Mouse (Mus musculus) limb, embryonic 14.5 days (tissue): ENCODE results near the gene Akap11. TPM values are rescaled to one million over a fixed set of nuclear protein-coding genes. Genes with fewer than 3 reads are reported as not detected.

Experiments
- ATAC-seq: fragments of 200-750 bp; cut with Nextera tagmentation; 2 replicates; pipeline ENCODE4 v1.8.0; 2017; ENCODE audit warnings: low read depth, moderate number of reproducible peaks, moderate TSS enrichment; ENCODE audit not compliant: low FRiP score
- DNase-seq: peaks from one replicate; pipeline ENCODE4 v3.0.0-alpha.2; 2015; ENCODE audit warnings: low spot score
- H3K27ac ChIP-seq: fragments of 300-500 bp; sonication (generic); replicated peaks from 2 replicates; pipeline ENCODE4 v1.5.1; 2014; ENCODE audit warnings: low read depth, mild to moderate bottlenecking, low read length, moderate library complexity, mixed read lengths
- H3K27me3 ChIP-seq: fragments of 300-500 bp; sonication (generic); 2 replicates; pipeline ENCODE4 v1.6.1; 2014; ENCODE audit warnings: low read length, mixed read lengths; ENCODE audit not compliant: control insufficient read depth, insufficient read depth
- H3K36me3 ChIP-seq: fragments of 300-500 bp; sonication (generic); 2 replicates; pipeline ENCODE4 v1.6.1; 2014; ENCODE audit warnings: mild to moderate bottlenecking, low read length, moderate library complexity, mixed read lengths; ENCODE audit not compliant: control insufficient read depth, insufficient read depth
- H3K4me1 ChIP-seq: fragments of 300-500 bp; sonication (generic); 2 replicates; pipeline ENCODE4 v1.6.1; 2014; ENCODE audit warnings: antibody characterized with exemption, low read length, mixed read lengths; ENCODE audit not compliant: control insufficient read depth, insufficient read depth
- H3K4me2 ChIP-seq: fragments of 300-500 bp; sonication (generic); replicated peaks from 2 replicates; pipeline ENCODE4 v1.6.1; 2014; ENCODE audit warnings: low read depth, mild to moderate bottlenecking, low read length, moderate library complexity; ENCODE audit not compliant: severe bottlenecking
- H3K4me3 ChIP-seq: fragments of 300-500 bp; sonication (generic); replicated peaks from 2 replicates; pipeline ENCODE4 v1.5.1; 2014; ENCODE audit warnings: low read length
- H3K9ac ChIP-seq: fragments of 300-500 bp; sonication (generic); 2 replicates; pipeline ENCODE4 v1.6.1; 2014; ENCODE audit warnings: mild to moderate bottlenecking, low read depth, low read length, moderate library complexity; ENCODE audit not compliant: severe bottlenecking
- H3K9me3 ChIP-seq: fragments of 300-500 bp; sonication (generic); 2 replicates; pipeline ENCODE4 v1.6.1; 2016; ENCODE audit warnings: low read length; ENCODE audit not compliant: control insufficient read depth
- POLR2A ChIP-seq: fragments of 200-500 bp; IDR thresholded peaks from 2 replicates; pipeline ENCODE4 v1.8.0; 2012; ENCODE audit warnings: inconsistent platforms, mild to moderate bottlenecking, moderate library complexity, borderline replicate concordance; ENCODE audit not compliant: insufficient read depth, insufficient read length; ENCODE audit errors: extremely low read depth
- WGBS: fragments of 180-500 bp; shearing (Covaris S2); extraction: QIAGEN DNeasy Blood & Tissue Kit; methylation state at CpG from one replicate; pipeline ENCODE4 v1.1.7; 2014; 5-methylcytosine and 5-hydroxymethylcytosine counted together
- polyA plus RNA-seq, 2 experiments: library from polyadenylated mRNA; depleted of rRNA in 1 of 2; stranded (reverse) in 1 of 2; unstranded in 1 of 2; fragments of >200 nt; fragmentation: Nextera tagmentation in 1 of 2; extraction: Ambion mirVana in 1 of 2; gene quantifications; 2 replicates each; pipeline versions ENCODE4 v1.2.1 to v1.2.3; 2012 to 2014

The Akap11 gene
- polyA plus RNA-seq, 2 experiments, result 19.1 to 26.9 TPM

- no peaks in the 10 kb centered on the region for H3K36me3 ChIP-seq
- H3K9ac ChIP-seq, result no peak overlapping the region
- no peak overlapping the region for H3K4me2 ChIP-seq
- no peaks in the 10 kb centered on the region for H3K27me3 ChIP-seq
- no peak overlapping the region for H3K27ac ChIP-seq
- no peak overlapping the region for H3K4me3 ChIP-seq
- TF ChIP-seq POLR2A, result no peak
- DNase-seq (no peak), ATAC-seq (no peak)
- H3K4me1 ChIP-seq, result no peaks in the 10 kb centered on the region
- 94% methylated on average over 12 of the region's 12 CpGs for WGBS
- no peaks in the 10 kb centered on the region for H3K9me3 ChIP-seq
Observed at GRCm38 (mm10) chr14:78448017-78448416, 88.6 kb downstream of the Akap11 start.

DNA sequence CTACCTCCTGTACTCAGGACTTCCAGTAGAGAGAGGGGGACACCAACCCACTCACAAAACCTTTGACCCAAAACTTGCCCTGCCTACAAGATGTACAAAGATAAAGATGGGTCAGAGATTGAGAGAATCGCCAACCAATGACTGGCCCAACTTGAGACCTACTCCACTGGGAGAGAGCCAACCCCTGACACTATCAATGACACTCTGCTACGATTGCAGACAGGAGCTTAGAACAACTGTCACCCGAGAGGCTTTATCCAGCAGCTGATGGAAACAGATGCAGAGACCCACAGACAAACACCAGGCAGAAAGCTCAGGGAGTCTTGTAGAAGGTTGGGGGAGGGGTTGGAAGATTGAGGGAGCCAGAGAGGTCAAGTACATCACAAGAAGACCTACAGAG lies 89.1 kb downstream of the Akap11 start:
- Histone ChIP-seq H3K4me1 (no peaks in the 10 kb centered on the region), H3K36me3 (no peaks in the 10 kb centered on the region), H3K27me3 (no peaks in the 10 kb centered on the region), H3K9me3 (no peaks in the 10 kb centered on the region), H3K9ac (no peak overlapping the region), H3K4me2 (no peak overlapping the region), H3K4me3 (no peak overlapping the region), H3K27ac (no peak overlapping the region)
- DNase-seq, result no peak
- whole genome bisulfite sequencing, result 78% methylated on average over 3 of the region's 3 CpGs
- no peak for TF ChIP-seq POLR2A
- ATAC-seq, result 0 out of 2 replicates have a peak, but pooled peaks have one; percentile 53

Other genes starting within 250 kb of the Akap11 start
- gene Tnfsf11, start 228.8 kb downstream of the Akap11 start, polyA plus RNA-seq (2012; rRNA removed), result 0.90 and 0.98 TPM in 2 replicates
- 0.84 and 1.1 TPM in 2 replicates for gene Tnfsf11, start 228.8 kb downstream of the Akap11 start, polyA plus RNA-seq (2014; fragmentation: Nextera tagmentation; extraction: Ambion mirVana)
- 2.1 and 2.3 TPM in 2 replicates for gene Dgkh, start 196.0 kb upstream of the Akap11 start, polyA plus RNA-seq (2012; rRNA removed)
- 2.2 TPM in 2 replicates for gene Dgkh, start 196.0 kb upstream of the Akap11 start, polyA plus RNA-seq (2014; fragmentation: Nextera tagmentation; extraction: Ambion mirVana)